Mouse (Mus musculus) cerebellum, adult 18-20 months (tissue): ENCODE data around the gene Gm20388.

Source experiments
- DNase-seq, 2 experiments: peaks; one replicate each; pipeline ENCODE4 v3.0.0; 2021

The Gm20388 gene

DNA sequence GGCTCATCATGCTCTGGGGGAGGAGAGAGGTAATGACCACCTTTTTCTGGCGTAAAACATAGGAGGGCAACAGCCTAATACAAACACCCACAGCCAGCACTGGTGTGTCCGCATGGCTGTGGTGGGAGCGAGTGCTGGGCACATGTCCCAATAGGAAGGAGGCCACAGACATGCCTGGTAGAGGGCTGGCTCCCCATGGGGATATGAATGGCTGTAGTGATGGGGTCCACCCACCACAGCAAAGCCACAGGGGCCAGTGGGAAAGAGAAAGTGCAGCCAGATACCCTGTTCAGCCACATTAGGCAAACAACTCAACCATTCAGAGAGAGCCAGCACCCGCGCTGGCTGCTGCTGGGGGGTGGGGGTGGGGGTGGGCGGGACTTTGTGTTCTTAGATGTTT lies 574.5 kb downstream of the Gm20388 start:
- no peak for DNase-seq

DNA sequence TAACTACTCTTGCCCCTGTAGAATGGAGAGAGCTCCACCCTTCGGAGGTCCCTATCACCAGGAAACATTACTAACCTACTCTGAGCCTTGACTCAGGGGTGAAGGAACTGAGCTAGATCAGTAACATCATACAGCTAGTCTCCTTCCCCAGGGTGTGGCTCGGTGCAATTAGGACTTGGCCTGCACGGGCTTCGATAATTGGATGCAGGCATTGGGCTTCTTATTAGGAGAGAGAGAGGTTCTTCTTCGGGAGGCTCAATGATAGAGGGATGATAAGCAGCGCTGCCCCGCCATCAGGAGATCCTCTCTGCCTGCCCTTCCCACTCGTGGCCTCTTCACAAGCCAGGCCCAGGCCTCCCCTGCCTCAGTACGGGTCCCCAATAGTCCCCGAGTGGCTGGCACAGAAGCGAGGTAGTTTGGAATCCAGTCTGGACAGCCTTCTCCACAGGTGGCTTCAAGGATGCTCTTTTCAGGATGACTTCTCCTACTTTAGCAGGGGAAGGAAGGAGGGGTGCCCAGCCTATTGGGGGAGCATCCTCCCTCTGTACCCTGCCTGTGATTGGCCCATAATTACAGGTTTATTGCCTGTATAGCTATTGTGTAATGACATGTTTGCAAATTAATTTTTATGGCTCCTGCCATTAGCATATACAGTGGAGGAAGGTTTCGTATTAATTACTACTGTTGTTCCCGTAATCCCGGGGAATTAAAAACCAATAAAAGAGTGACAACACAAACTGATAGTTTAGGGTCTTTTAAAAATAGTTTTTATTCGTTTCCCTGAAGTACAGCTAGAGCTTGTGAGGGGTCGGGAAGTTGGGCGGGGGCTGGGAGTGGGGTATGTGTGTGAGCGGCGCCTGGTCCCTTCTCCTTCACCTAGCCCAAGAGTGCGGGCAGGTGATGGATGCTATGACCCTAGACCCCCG lies 575.2 kb downstream of the Gm20388 start:
- no peak for DNase-seq

DNA sequence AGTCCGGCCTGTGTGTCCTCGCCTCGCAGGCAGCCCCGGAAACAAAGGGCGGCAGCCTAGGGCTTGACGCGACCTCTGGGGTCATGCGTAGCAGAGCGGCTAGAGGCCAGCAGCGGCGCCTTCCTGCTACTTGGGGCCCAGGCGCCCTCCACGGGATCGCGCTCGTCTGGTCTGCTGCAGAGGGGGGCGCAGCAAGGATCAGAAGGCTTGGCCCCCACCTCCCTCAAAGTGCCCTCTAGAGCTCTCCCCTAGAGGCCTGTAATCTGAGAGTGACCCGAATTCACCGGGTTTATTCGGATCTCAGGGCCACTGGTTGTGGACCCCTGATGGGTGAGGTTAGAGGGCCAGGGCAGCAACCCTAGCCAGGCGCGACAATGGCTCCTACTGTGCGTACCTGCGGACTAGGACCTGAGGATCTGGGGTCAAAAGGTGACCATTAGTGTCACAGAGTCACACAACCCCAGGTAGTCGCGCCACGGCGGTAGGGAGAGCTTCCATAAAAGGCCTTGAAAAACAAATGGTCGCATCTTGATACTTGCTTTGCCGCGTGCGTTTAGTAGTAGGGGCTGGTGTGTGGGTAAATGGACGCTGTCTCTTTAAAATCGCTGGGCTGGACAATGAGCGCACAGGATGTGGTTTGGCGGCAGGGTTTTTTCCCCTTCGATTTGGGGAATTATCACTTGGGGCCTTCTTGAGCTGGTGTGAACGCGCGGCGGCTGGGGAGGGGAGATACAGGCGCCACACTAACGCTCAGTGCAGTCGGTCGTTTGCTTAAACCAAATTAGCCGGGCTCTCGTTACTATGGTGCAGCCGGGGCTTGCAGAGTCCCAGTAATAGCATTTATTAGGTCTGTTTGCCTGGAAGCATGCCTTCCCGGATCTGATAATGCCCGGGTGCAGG lies 576.1 kb downstream of the Gm20388 start:
- peak; percentile 53 to 65 for DNase-seq

GRCm38 (mm10) chr8:120487377-120487728 lies 576.7 kb downstream of the Gm20388 start:
- peak in 1 of 2 experiments; percentile 39 for DNase-seq

DNA sequence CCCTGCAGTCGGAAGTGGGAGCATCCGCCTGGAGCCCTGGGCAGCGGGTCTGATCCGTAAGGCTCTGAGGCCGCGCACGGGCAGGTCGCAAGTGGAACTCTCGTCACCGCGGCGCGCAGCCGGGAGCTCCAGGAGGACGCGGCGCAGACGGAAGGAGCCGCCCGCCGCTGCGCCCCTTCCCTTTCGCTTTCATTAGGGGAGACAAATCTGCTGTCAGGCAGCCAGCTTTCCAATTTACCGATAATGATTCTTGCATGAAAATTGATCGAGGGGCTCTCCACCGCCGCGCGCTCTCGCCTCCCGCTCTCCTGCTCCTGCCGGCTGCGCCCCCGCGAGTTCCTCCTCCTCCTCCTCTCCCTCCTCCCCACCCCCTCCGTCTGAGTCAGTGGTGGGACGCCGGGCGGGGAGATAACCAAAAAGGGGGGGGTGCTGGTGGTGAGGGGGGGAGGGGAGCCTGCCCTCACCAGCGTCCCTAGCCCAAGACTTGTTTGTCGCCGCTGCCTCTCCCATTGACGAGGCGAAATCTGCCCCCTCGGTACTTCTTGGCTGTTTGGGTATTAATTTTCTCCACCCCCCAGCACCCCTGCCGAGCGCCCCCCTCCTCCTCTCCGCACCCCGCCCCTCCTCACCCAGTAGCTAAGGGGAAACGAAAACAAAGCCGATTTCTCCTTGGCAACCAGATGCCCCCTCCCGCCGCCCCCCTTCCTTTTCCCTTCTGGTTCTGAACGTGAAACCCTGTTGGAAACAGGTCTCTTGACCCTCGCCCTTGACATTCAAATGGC lies 577.3 kb downstream of the Gm20388 start:
- peak; percentile 65 to 76 for DNase-seq

DNA sequence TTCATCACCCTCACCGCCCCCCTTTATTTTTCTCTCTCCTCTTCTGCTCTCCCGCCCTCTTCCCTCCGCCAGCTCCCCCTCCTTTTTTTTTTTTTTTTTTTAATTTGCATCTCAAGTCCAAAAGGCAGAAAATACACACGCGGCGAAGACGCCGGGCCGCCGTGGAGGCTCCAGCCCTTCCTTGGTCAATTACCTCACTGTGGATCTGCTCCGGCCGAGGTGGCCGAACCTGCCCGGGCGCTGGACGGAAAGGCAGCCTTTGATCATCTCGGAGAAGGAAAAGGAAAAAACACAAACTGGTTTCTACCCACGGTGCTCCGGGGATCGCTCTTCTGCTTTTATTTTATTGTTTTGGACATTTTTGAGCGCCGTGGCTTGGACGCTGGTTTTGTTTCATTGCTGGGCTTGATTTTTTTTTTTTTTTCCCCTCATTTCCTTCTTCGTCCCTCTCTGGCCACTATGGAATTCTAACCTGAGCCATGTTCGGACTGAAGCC lies 578.0 kb downstream of the Gm20388 start:
- DNase-seq = peak; percentile 48 to 66

GRCm38 (mm10) chr8:120489142-120489754 lies 578.6 kb downstream of the Gm20388 start:
- peak; percentile 46 to 78 for DNase-seq

DNA sequence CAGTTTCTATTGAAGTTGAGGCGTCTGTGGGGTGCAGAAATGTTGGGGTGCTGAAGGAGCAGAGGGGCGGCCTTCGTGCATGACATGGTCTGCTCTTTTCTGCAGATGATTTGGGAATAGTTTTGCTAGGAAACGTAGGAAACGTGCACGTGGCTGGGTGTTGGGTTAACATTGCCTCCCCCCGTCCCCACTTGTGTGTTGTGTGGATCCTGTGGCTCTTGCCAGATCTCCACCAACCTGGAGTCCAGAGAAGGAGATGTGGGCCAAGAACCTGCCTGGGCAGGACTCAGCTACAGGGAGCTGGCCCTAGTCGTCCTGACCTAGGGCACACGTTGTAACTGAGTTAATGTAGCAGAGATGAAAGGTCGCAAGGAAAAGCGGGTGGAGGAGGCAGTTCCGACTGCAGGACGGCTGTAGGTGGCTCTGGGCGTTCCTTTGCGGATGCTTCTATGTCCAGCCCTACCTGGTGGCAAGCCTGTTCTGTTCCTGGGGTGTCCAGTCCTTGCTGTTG lies 579.2 kb downstream of the Gm20388 start:
- peak; percentile 55 to 60 for DNase-seq

GRCm38 (mm10) chr8:120490354-120491141 lies 579.9 kb downstream of the Gm20388 start:
- peak in 1 of 2 experiments; percentile 24 for DNase-seq

- DNase-seq = no peak
Observed at GRCm38 (mm10) chr8:120491166-120491793, 580.6 kb downstream of the Gm20388 start.

GRCm38 (mm10) chr8:120492193-120492880 lies 581.7 kb downstream of the Gm20388 start:
- DNase-seq = no peak

DNA sequence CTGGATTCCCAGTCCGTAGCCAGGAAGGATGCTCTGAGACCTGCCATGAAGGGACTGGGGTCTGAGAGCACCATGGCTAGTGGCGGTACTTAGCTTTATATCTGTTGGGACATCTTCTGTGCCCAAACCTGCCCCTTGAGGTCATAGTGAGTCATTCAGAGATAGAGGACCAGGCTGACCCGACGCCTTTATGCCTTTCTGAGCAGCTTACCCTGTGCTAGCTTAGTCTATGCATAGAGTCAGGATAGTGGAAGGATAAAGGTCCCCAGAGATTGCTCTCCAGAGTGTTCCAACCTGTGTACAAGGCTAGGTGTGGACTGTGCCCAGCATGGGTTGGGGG lies 582.2 kb downstream of the Gm20388 start:
- DNase-seq = no peak

DNA sequence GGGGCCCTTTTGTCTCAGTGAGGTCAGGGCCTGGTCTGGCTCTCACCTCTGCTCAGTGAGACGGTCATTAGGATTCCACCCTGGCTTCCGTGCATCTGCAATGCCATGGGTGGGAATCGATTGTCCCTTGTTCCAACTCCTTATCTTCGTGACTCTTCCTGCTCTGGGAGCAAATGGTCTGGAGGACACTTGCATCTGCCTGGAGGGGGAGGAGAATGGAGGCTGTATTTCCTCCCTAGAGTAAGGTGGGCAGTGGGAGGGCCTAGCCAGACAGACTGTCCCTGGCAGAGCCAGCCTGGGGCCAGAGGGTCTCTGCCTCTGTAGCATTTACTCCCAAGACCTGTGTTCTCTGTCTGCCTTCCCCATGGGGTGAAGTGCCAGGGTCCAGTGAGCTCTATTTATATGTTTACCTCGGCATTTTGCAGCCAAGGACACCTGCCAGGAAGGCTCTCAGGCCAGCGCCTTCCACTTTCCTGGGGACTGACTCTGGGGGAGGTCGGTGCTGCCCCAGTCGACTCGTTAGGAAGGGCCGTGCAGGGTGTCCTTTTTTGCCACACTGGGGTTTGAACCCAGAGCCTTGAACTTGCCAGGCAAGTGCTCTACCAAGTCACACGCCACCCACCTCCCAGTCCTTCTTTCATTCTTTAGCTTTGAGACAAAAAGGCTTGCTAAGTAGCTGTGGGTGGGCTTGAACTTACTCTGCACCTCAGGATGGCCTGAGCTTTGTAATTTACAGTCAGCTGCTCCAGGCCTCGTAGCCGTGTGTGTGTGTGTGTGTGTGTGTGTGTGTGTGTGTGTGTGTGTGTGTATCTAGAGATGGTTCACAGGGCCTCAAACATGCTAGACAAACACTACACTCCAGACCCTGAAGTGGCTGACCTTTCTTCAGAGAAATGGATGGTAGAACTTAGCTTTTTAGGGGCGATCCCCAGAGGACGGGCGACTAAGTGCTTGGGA lies 583.1 kb downstream of the Gm20388 start:
- no peak for DNase-seq

GRCm38 (mm10) chr8:120494903-120495302 lies 584.3 kb downstream of the Gm20388 start:
- peak; percentile 56 to 61 for DNase-seq

GRCm38 (mm10) chr8:120495461-120495860 lies 584.8 kb downstream of the Gm20388 start:
- no peak for DNase-seq

DNA sequence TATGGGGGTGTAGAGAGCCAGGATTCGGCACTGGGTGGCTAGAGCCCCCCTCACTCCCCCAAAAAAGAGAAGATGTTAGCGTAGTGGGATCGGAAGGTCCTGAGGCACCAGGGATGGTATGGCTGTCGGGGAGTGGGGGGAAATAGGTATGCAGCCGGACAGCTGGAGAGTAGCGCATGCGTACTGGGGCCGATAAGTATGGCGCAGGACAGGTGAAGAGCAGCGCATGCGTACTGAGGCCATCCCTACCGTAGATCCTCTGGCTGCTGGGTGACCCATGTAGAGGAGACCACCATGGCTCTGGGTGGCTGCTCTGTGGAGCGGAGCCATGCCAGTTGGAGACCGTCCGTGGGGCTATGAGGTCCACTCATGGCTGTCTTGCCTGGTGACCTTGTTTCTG lies 585.8 kb downstream of the Gm20388 start:
- no peak for DNase-seq

DNA sequence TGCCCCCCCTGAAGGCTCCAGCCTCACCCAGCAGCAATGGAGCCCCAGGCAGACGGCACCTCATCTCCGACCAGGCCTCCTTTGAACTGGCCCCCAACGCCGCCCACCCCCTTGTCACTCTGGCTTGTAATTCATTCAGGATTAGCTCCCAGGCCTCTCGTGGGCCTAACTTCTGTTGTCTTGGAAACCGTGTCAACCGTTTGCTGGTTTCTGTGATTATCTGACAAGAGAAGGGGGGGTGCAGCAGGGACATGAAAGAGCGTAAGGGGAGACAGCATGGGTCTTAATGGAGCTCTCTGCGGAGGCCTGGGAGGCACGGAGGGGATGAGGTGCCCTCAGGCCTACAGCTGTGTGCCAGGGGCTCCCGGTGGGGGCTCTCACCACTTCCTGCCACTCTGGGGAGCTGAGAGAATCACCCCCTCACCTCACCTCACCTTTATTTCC lies 586.9 kb downstream of the Gm20388 start:
- peak in 1 of 2 experiments; percentile 20 for DNase-seq

- DNase-seq = no peak
Observed at GRCm38 (mm10) chr8:120498349-120498831, 587.7 kb downstream of the Gm20388 start.
